Mouse (Mus musculus): ENCODE results near the gene Cc2d1a.

GRCm38 (mm10) chr8:84087821-84088220 is 59.9 kb downstream of the Cc2d1a start:
- TF ChIP-seq CHD2 (IDR thresholded peaks at IDR 0.05; ENCODE audit: low read depth, low read length) (no peak), ZNF384 (IDR thresholded peaks at IDR 0.05; ENCODE audit: low read depth, low read length) (no peak), ZC3H11A (IDR thresholded peaks at IDR 0.05; ENCODE audit: borderline replicate concordance, low read depth, low read length) (no peak), HCFC1 (IDR thresholded peaks at IDR 0.05; ENCODE audit: borderline replicate concordance, insufficient read depth, low read length) (no peak)

Data from ES-E14 (cell line).